ENCODE assay signal across 8 mouse cellular contexts in the genomic region with DNA sequence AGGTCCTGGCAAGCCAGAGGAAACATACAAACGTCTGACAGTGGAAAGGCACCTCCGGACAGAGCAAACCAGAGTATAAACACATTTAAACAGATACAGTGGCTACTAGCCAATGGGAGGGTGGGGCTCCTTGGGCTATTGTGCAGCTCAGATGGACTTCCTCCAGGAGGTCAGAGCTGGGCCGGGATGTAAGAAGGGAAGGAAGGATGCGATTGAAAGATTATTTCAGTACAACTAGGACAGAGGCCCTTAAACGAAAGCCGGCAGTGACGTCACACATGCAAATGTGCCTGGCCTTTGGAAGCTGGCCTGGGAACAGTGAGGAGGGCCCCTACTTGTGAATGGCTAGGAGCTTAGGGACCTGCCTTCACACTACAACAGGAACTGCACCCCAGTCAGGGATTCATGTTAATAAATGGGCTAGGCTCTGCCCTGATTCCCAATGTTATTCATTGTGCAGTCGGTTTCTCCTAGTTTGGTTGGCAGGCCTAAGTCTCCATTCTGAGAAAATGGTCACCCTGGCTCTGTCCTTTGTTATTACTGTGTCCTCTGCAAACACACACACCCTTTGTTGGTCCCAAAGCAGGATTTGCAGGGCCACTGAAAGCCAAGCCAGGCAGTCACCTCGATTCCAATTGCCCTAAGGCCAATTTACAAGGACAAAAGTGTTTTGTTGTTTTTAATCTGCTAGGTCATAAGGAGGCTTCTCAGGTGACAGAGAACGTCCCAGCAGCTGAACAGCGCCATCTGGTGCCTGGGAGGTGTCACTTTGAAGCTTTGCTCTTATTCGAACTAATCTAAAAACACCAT. TPM values are rescaled to one million over a fixed set of nuclear protein-coding genes. Genes with fewer than 3 reads are reported as not detected.
A peak's percentile ranks its signal among the peaks of the same experiment; 100 is the strongest.
DNase-seq lines count a peak whose midpoint lies in the region; ATAC-seq and TF ChIP-seq lines count a peak whose summit lies in the region.

No protein-coding gene starts in this region.

- no peaks in the 10 kb centered on the region for H3K36me3 ChIP-seq in spleen, adult 2 months (ENCODE audit: control insufficient read depth, insufficient read depth, low read length)
- no peaks in the 10 kb centered on the region for H3K36me3 ChIP-seq in hindbrain, embryonic 15.5 days
- no peaks in the 10 kb centered on the region for H3K36me3 ChIP-seq in midbrain, embryonic 10.5 days
- no peaks in the 10 kb centered on the region for H3K36me3 ChIP-seq in stomach, embryonic 14.5 days (ENCODE audit: control insufficient read depth, insufficient read depth, low read length)

- intact Hi-C loops in gastrocnemius, adult 2 months (cut with DNase I) = loop anchor here (1.0 kb wide), 1 partner anchor 117 kb away; no protein-coding TSS in a partner anchor
- intact Hi-C loops in left cerebral cortex, postnatal 14 days (cut with DNase I) = loop anchor here (5.0 kb wide), 1 partner anchor 118 kb away; no protein-coding TSS in a partner anchor

- TF ChIP-seq CTCF in spleen, adult 2 months (IDR thresholded peaks at IDR 0.05; ENCODE audit: extremely low read depth, insufficient read depth, insufficient read length, insufficient replicate concordance) = no peak
- peak; percentile 90 for TF ChIP-seq CTCF in gastrocnemius, adult 2 months (IDR thresholded peaks at IDR 0.05)

- peak; percentile 59; the same call in 1 of the 2 replicates for ATAC-seq in hindbrain, embryonic 15.5 days (ENCODE audit: low FRiP score, low read depth)
- ATAC-seq in stomach, embryonic 14.5 days (ENCODE audit: insufficient number of reproducible peaks, insufficient read depth, low FRiP score, low read depth) = peak; percentile 65; the same call in 1 of the 2 replicates

- 48% methylated on average over 12 of the region's 12 CpGs for WGBS in spleen, adult 2 months
- WGBS in hindbrain, embryonic 15.5 days = 44% methylated on average over 12 of the region's 12 CpGs
- 44% methylated on average over 12 of the region's 12 CpGs for WGBS in midbrain, embryonic 10.5 days
- 31% methylated on average over 12 of the region's 12 CpGs for WGBS in stomach, embryonic 14.5 days

- H3K9ac ChIP-seq in hindbrain, embryonic 15.5 days = no peak overlapping the region
- H3K9ac ChIP-seq in stomach, embryonic 14.5 days (replicated peaks; ENCODE audit: low read depth, low read length) = no peak overlapping the region

- H3K27me3 ChIP-seq in spleen, adult 2 months (ENCODE audit: control insufficient read depth, insufficient read depth, low read length) = no peaks in the 10 kb centered on the region
- H3K27me3 ChIP-seq in hindbrain, embryonic 15.5 days = no peaks in the 10 kb centered on the region
- no peaks in the 10 kb centered on the region for H3K27me3 ChIP-seq in midbrain, embryonic 10.5 days (ENCODE audit: low read depth, poor library complexity, severe bottlenecking)
- no peaks in the 10 kb centered on the region for H3K27me3 ChIP-seq in stomach, embryonic 14.5 days (ENCODE audit: control insufficient read depth, insufficient read depth, low read length)

- no peak for TF ChIP-seq POLR2A in spleen, adult 2 months (IDR thresholded peaks at IDR 0.05; ENCODE audit: low read depth, low read length)

- H3K4me2 ChIP-seq in hindbrain, embryonic 15.5 days = no peak overlapping the region
- H3K4me2 ChIP-seq in stomach, embryonic 14.5 days (replicated peaks; ENCODE audit: low read depth, low read length) = no peak overlapping the region

- H3K4me1 ChIP-seq in spleen, adult 2 months (ENCODE audit: control insufficient read depth, insufficient read depth, insufficient read length) = no peaks in the 10 kb centered on the region
- no peaks in the 10 kb centered on the region for H3K4me1 ChIP-seq in hindbrain, embryonic 15.5 days (replicated peaks)
- H3K4me1 ChIP-seq in midbrain, embryonic 10.5 days = peaks cover 6% of the 10 kb centered on the region; the same call in 1 of the 2 replicates
- H3K4me1 ChIP-seq in stomach, embryonic 14.5 days (ENCODE audit: control insufficient read depth, insufficient read depth, low read length) = no peaks in the 10 kb centered on the region

- peak overlapping the region; percentile 60 for H3K27ac ChIP-seq in spleen, adult 2 months (ENCODE audit: insufficient read depth, low read length)
- peak overlapping the region; percentile 84 for H3K27ac ChIP-seq in gastrocnemius, adult 2 months
- H3K27ac ChIP-seq in hindbrain, embryonic 15.5 days (replicated peaks) = peak overlapping the region; percentile 38
- peak overlapping the region; percentile 55 for H3K27ac ChIP-seq in midbrain, embryonic 10.5 days (replicated peaks)
- peak overlapping the region; percentile 30; the same call in 1 of the 2 replicates for H3K27ac ChIP-seq in stomach, embryonic 14.5 days (ENCODE audit: low read length)

- no peaks in the 10 kb centered on the region for H3K9me3 ChIP-seq in hindbrain, embryonic 15.5 days
- no peaks in the 10 kb centered on the region for H3K9me3 ChIP-seq in midbrain, embryonic 10.5 days (replicated peaks)
- H3K9me3 ChIP-seq in stomach, embryonic 14.5 days (ENCODE audit: control insufficient read depth, low read depth, low read length) = no peaks in the 10 kb centered on the region

- no peak for DNase-seq in spleen, adult 2 months (ENCODE audit: low read depth in 1 of 2, low spot score in 2 of 2)
- no peak for DNase-seq in spleen, adult 12 weeks (ENCODE audit: low spot score)
- peak; percentile 73 to 81 for DNase-seq in cerebellum, postnatal 25 days
- peak; percentile 85 for DNase-seq in gastrocnemius, adult 2 months
- DNase-seq in left cerebral cortex, postnatal 14 days (ENCODE audit: low spot score in 2 of 2) = peak; percentile 69 to 71
- peak; percentile 70 for DNase-seq in midbrain, embryonic 10.5 days (ENCODE audit: low spot score)

- no peak overlapping the region for H3K4me3 ChIP-seq in spleen, adult 2 months (ENCODE audit: extremely low read depth, insufficient read depth, insufficient read length)
- peak overlapping the region; percentile 55 for H3K4me3 ChIP-seq in gastrocnemius, adult 2 months
- H3K4me3 ChIP-seq in hindbrain, embryonic 15.5 days = no peak overlapping the region
- no peak overlapping the region for H3K4me3 ChIP-seq in midbrain, embryonic 10.5 days
- no peak overlapping the region for H3K4me3 ChIP-seq in stomach, embryonic 14.5 days (ENCODE audit: low read depth, low read length)

RNA-seq across cellular contexts. Expression of a gene that starts 9.9 kb away (rescaled TPM):
- 7.9 and 9.3 TPM in 2 replicates for polyA plus RNA-seq in spleen, adult 2 months (2012; rRNA removed)
- 100 to 1,000 TPM; 214 to 243 TPM for total RNA-seq in gastrocnemius, adult 2 months (2021)
- polyA plus RNA-seq in hindbrain, embryonic 15.5 days (2015; fragmentation: Nextera tagmentation; extraction: Ambion mirVana) = 62.3 and 69.9 TPM in 2 replicates
- total RNA-seq in left cerebral cortex, postnatal 14 days (2021) = 100 to 1,000 TPM; 100 to 114 TPM
- 72.8 and 82.8 TPM in 2 replicates for polyA plus RNA-seq in midbrain, embryonic 10.5 days (2016; fragmentation: Nextera tagmentation; extraction: Ambion mirVana)
- polyA plus RNA-seq in stomach, embryonic 14.5 days (2014; fragmentation: Nextera tagmentation; extraction: Ambion mirVana) = 223 and 245 TPM in 2 replicates

Comparison
In these comparisons a context has a peak if more than half of its experiments do, and no peak if none do; other contexts are left out.
1. DNase-seq: peak in cerebellum, postnatal 25 days (2 of 2), gastrocnemius, adult 2 months (single experiment), left cerebral cortex, postnatal 14 days (2 of 2) and midbrain, embryonic 10.5 days (single experiment); none in spleen, adult 2 months (0 of 2) and spleen, adult 12 weeks (single experiment).
2. H3K27ac ChIP-seq: peak in every context shown above with its lines; median percentile 84 in gastrocnemius, adult 2 months; 60 in spleen, adult 2 months; 55 in midbrain, embryonic 10.5 days; 38 in hindbrain, embryonic 15.5 days; 30 in stomach, embryonic 14.5 days.